Comparison of ENCODE assay signal across 8 mouse cellular contexts in genomic region chr8:120633665-120634271, GRCm38 (mm10). TPM values are rescaled to one million over a fixed set of nuclear protein-coding genes. Genes with fewer than 3 reads are reported as not detected.
A peak's percentile ranks its signal among the peaks of the same experiment; 100 is the strongest.
DNase-seq lines count a peak whose midpoint lies in the region; ATAC-seq and TF ChIP-seq lines count a peak whose summit lies in the region.

No protein-coding gene starts in this region.

- no peaks in the 10 kb centered on the region for H3K27me3 ChIP-seq in thymus, adult 2 months (ENCODE audit: control insufficient read depth, insufficient read depth, low read length)
- peaks cover 40% of the 10 kb centered on the region for H3K27me3 ChIP-seq in hindbrain, embryonic 12.5 days
- 0 out of 2 replicates have a peak, but pooled peaks cover 8% of the 10 kb centered on the region for H3K27me3 ChIP-seq in lung, postnatal 0 days (replicated peaks; ENCODE audit: insufficient read depth, low read length)
- H3K27me3 ChIP-seq in stomach, postnatal 0 days (ENCODE audit: control insufficient read depth, insufficient read depth, low read length), result no peaks in the 10 kb centered on the region

- H3K4me1 ChIP-seq in thymus, adult 2 months (replicated peaks; ENCODE audit: control insufficient read depth, insufficient read depth, low read length), result peaks cover 16% of the 10 kb centered on the region
- H3K4me1 ChIP-seq in hindbrain, embryonic 12.5 days, result peaks cover 17% of the 10 kb centered on the region
- H3K4me1 ChIP-seq in lung, postnatal 0 days (ENCODE audit: insufficient read depth, low read depth, low read length), result no peaks in the 10 kb centered on the region
- H3K4me1 ChIP-seq in stomach, postnatal 0 days (replicated peaks; ENCODE audit: control insufficient read depth, insufficient read depth), result peaks cover 3% of the 10 kb centered on the region; the same call in 1 of the 2 replicates

- H3K27ac ChIP-seq in thymus, adult 2 months (ENCODE audit: control insufficient read depth, insufficient read depth, low read length), result no peak overlapping the region
- H3K27ac ChIP-seq in hindbrain, embryonic 12.5 days, result no peak overlapping the region
- no peak overlapping the region for H3K27ac ChIP-seq in lung, postnatal 0 days (ENCODE audit: low read length)
- H3K27ac ChIP-seq in stomach, postnatal 0 days (replicated peaks), result no peak overlapping the region

- WGBS in thymus, adult 2 months, result 3% methylated on average over 44 of the region's 44 CpGs
- WGBS in hindbrain, embryonic 12.5 days, result 2% methylated on average over 43 of the region's 44 CpGs
- WGBS in lung, postnatal 0 days, result 2% methylated on average over 35 of the region's 44 CpGs
- 3% methylated on average over 37 of the region's 44 CpGs for WGBS in stomach, postnatal 0 days

- TF ChIP-seq POLR2A in thymus, adult 2 months (IDR thresholded peaks at IDR 0.05; ENCODE audit: control insufficient read depth, extremely low read depth, insufficient read depth, low read length, poor library complexity), result no peak

- H3K9ac ChIP-seq in hindbrain, embryonic 12.5 days, result peak overlapping the region; percentile 67
- H3K9ac ChIP-seq in lung, postnatal 0 days (replicated peaks; ENCODE audit: low read depth), result no peak overlapping the region
- H3K9ac ChIP-seq in stomach, postnatal 0 days (ENCODE audit: low read length), result peak overlapping the region; percentile 56

- TF ChIP-seq CTCF in thymus, adult 2 months (IDR thresholded peaks at IDR 0.05; ENCODE audit: borderline replicate concordance, control insufficient read depth, extremely low read depth, insufficient read depth, low read length, poor library complexity), result no peak
- TF ChIP-seq CTCF in lung, postnatal 0 days (IDR thresholded peaks at IDR 0.05), result no peak
- TF ChIP-seq CTCF in stomach, postnatal 0 days (IDR thresholded peaks at IDR 0.05; ENCODE audit: low read depth), result no peak

- H3K9me3 ChIP-seq in hindbrain, embryonic 12.5 days (replicated peaks), result no peaks in the 10 kb centered on the region
- H3K9me3 ChIP-seq in lung, postnatal 0 days (ENCODE audit: low read length), result no peaks in the 10 kb centered on the region
- no peaks in the 10 kb centered on the region for H3K9me3 ChIP-seq in stomach, postnatal 0 days (ENCODE audit: control insufficient read depth, low read length)

- ATAC-seq in CD4-positive, CD25-positive, alpha-beta regulatory T cell, adult 4 months, result no peak
- peak; percentile 66 for ATAC-seq in hindbrain, embryonic 12.5 days (ENCODE audit: low FRiP score)
- peak; percentile 12; the same call in 1 of the 2 replicates for ATAC-seq in lung, postnatal 0 days
- ATAC-seq in stomach, postnatal 0 days (ENCODE audit: low FRiP score, low TSS enrichment), result peak; percentile 22; the same call in 1 of the 2 replicates

- no peaks in the 10 kb centered on the region for H3K36me3 ChIP-seq in thymus, adult 2 months (ENCODE audit: control insufficient read depth, insufficient read depth, low read length)
- H3K36me3 ChIP-seq in hindbrain, embryonic 12.5 days, result no peaks in the 10 kb centered on the region
- no peaks in the 10 kb centered on the region for H3K36me3 ChIP-seq in lung, postnatal 0 days (ENCODE audit: insufficient read depth, low read length)
- H3K36me3 ChIP-seq in stomach, postnatal 0 days (ENCODE audit: control insufficient read depth, insufficient read depth, low read length), result no peaks in the 10 kb centered on the region

- H3K4me3 ChIP-seq in thymus, adult 2 months (ENCODE audit: control insufficient read depth, insufficient read depth, low read length), result peak overlapping the region; percentile 50
- H3K4me3 ChIP-seq in hindbrain, embryonic 12.5 days, result peak overlapping the region; percentile 55
- peak overlapping the region; percentile 45 for H3K4me3 ChIP-seq in lung, postnatal 0 days (ENCODE audit: low read depth, low read length)
- peak overlapping the region; percentile 59 for H3K4me3 ChIP-seq in stomach, postnatal 0 days (ENCODE audit: low read depth, low read length)

- peak overlapping the region; percentile 96 for H3K4me2 ChIP-seq in hindbrain, embryonic 12.5 days (replicated peaks)
- peak overlapping the region; percentile 96 for H3K4me2 ChIP-seq in lung, postnatal 0 days (replicated peaks; ENCODE audit: low read depth, low read length)
- peak overlapping the region; percentile 96 for H3K4me2 ChIP-seq in stomach, postnatal 0 days (replicated peaks; ENCODE audit: low read depth)

- TF ChIP-seq EP300 in lung, postnatal 0 days (IDR thresholded peaks at IDR 0.05), result no peak
- no peak for TF ChIP-seq EP300 in stomach, postnatal 0 days (optimal IDR thresholded peaks at IDR 0.05)

- peak; percentile 35 for DNase-seq in CD4-positive, CD25-positive, alpha-beta regulatory T cell, adult 2 months (ENCODE audit: low read depth, low spot score)
- DNase-seq in thymus, adult 2 months, result peak; percentile 12
- DNase-seq in thymus, postnatal 25 days, result no peak
- DNase-seq in lung, postnatal 0 days (ENCODE audit: low spot score), result peak; percentile 22
- peak; percentile 39 for DNase-seq in stomach, postnatal 0 days (ENCODE audit: low spot score)
- DNase-seq in frontal cortex, adult 2 months (ENCODE audit: extremely low spot score in 1 of 2, low spot score in 1 of 2), result no peak

RNA-seq across cellular contexts. Expression of gene 1190005I06Rik, which starts 13.7 kb away (rescaled TPM):
- polyA plus RNA-seq in CD4-positive, CD25-positive, alpha-beta regulatory T cell, adult 4 months (2017; shearing (Covaris generic)), result under 1 TPM in 1 of 2 experiments, not detected in 1; 0.39 TPM
- polyA plus RNA-seq in thymus, adult 2 months (2012; rRNA removed), result 5.6 and 6.1 TPM in 2 replicates
- 6.9 and 7.2 TPM in 2 replicates for polyA plus RNA-seq in hindbrain, embryonic 12.5 days (2016; fragmentation: Nextera tagmentation; extraction: Ambion mirVana)
- polyA plus RNA-seq in lung, postnatal 0 days (2015; fragmentation: Nextera tagmentation; extraction: Ambion mirVana), result 2.0 and 2.1 TPM in 2 replicates
- polyA plus RNA-seq in stomach, postnatal 0 days (2015; fragmentation: Nextera tagmentation; extraction: Ambion mirVana), result 12.2 and 14.0 TPM in 2 replicates
- 7.7 TPM in 2 replicates for polyA plus RNA-seq in frontal cortex, adult 2 months (2012; rRNA removed)

RNA-seq across cellular contexts. Expression of gene Gm27021, which starts 34.1 kb away (rescaled TPM):
- polyA plus RNA-seq in CD4-positive, CD25-positive, alpha-beta regulatory T cell, adult 4 months (2017; shearing (Covaris generic)), result not detected
- 1.6 and 4.0 TPM in 2 replicates for polyA plus RNA-seq in thymus, adult 2 months (2012; rRNA removed)
- 4.9 and 5.5 TPM in 2 replicates for polyA plus RNA-seq in hindbrain, embryonic 12.5 days (2016; fragmentation: Nextera tagmentation; extraction: Ambion mirVana)
- 1.00 and 1.3 TPM in 2 replicates for polyA plus RNA-seq in lung, postnatal 0 days (2015; fragmentation: Nextera tagmentation; extraction: Ambion mirVana)
- 2.1 and 4.7 TPM in 2 replicates for polyA plus RNA-seq in stomach, postnatal 0 days (2015; fragmentation: Nextera tagmentation; extraction: Ambion mirVana)
- 1.4 and 2.6 TPM in 2 replicates for polyA plus RNA-seq in frontal cortex, adult 2 months (2012; rRNA removed)

RNA-seq across cellular contexts. Expression of gene Cox4i1, which starts 34.3 kb away (rescaled TPM):
- polyA plus RNA-seq in CD4-positive, CD25-positive, alpha-beta regulatory T cell, adult 4 months (2017; shearing (Covaris generic)), result 1,000 to 10,000 TPM; 1,023 to 1,039 TPM
- polyA plus RNA-seq in thymus, adult 2 months (2012; rRNA removed), result 842 and 1,074 TPM in 2 replicates
- 876 and 921 TPM in 2 replicates for polyA plus RNA-seq in hindbrain, embryonic 12.5 days (2016; fragmentation: Nextera tagmentation; extraction: Ambion mirVana)
- 1,092 and 1,166 TPM in 2 replicates for polyA plus RNA-seq in lung, postnatal 0 days (2015; fragmentation: Nextera tagmentation; extraction: Ambion mirVana)
- 1,419 and 1,437 TPM in 2 replicates for polyA plus RNA-seq in stomach, postnatal 0 days (2015; fragmentation: Nextera tagmentation; extraction: Ambion mirVana)
- polyA plus RNA-seq in frontal cortex, adult 2 months (2012; rRNA removed), result 2,082 and 2,130 TPM in 2 replicates

RNA-seq across cellular contexts. Expression of gene Emc8, which starts 34.6 kb away (rescaled TPM):
- polyA plus RNA-seq in CD4-positive, CD25-positive, alpha-beta regulatory T cell, adult 4 months (2017; shearing (Covaris generic)), result 10 to 100 TPM; 32.0 to 41.1 TPM
- polyA plus RNA-seq in thymus, adult 2 months (2012; rRNA removed), result 174 and 175 TPM in 2 replicates
- 181 and 194 TPM in 2 replicates for polyA plus RNA-seq in hindbrain, embryonic 12.5 days (2016; fragmentation: Nextera tagmentation; extraction: Ambion mirVana)
- 131 and 137 TPM in 2 replicates for polyA plus RNA-seq in lung, postnatal 0 days (2015; fragmentation: Nextera tagmentation; extraction: Ambion mirVana)
- polyA plus RNA-seq in stomach, postnatal 0 days (2015; fragmentation: Nextera tagmentation; extraction: Ambion mirVana), result 149 and 162 TPM in 2 replicates
- 53.2 and 59.4 TPM in 2 replicates for polyA plus RNA-seq in frontal cortex, adult 2 months (2012; rRNA removed)

RNA-seq across cellular contexts. Expression of gene Gins2, which starts 44.7 kb away (rescaled TPM):
- 10 to 100 TPM; 14.6 to 20.6 TPM for polyA plus RNA-seq in CD4-positive, CD25-positive, alpha-beta regulatory T cell, adult 4 months (2017; shearing (Covaris generic))
- polyA plus RNA-seq in thymus, adult 2 months (2012; rRNA removed), result 48.3 and 69.1 TPM in 2 replicates
- polyA plus RNA-seq in hindbrain, embryonic 12.5 days (2016; fragmentation: Nextera tagmentation; extraction: Ambion mirVana), result 49.6 and 65.3 TPM in 2 replicates
- polyA plus RNA-seq in lung, postnatal 0 days (2015; fragmentation: Nextera tagmentation; extraction: Ambion mirVana), result 10.9 and 13.4 TPM in 2 replicates
- polyA plus RNA-seq in stomach, postnatal 0 days (2015; fragmentation: Nextera tagmentation; extraction: Ambion mirVana), result 31.0 and 35.5 TPM in 2 replicates
- 3.1 and 3.2 TPM in 2 replicates for polyA plus RNA-seq in frontal cortex, adult 2 months (2012; rRNA removed)

Comparison
In these comparisons a context has a peak if more than half of its experiments do, and no peak if none do; other contexts are left out.
1. DNase-seq: peak in CD4-positive, CD25-positive, alpha-beta regulatory T cell, adult 2 months (single experiment), thymus, adult 2 months (single experiment), lung, postnatal 0 days (single experiment) and stomach, postnatal 0 days (single experiment); none in thymus, postnatal 25 days (single experiment) and frontal cortex, adult 2 months (0 of 2).
2. Peak in every context shown above with its lines, with median percentiles within 50 percentile points of each other: H3K4me3 ChIP-seq and H3K4me2 ChIP-seq.